Mouse (Mus musculus): Measurements from ENCODE around the gene Mef2d. TPM values are rescaled to one million over a fixed set of nuclear protein-coding genes. Genes with fewer than 3 reads are reported as not detected.

The Mef2d gene
- total RNA-seq, 1 experiment, result 10.4 TPM

GRCm38 (mm10) chr3:88186424-88186823 is 44.3 kb downstream of the Mef2d start:
- H3K36me3 ChIP-seq (ENCODE audit: control insufficient read depth, insufficient read depth, low read length, poor library complexity, severe bottlenecking), result no peaks in the 10 kb centered on the region
- in situ Hi-C loops (cut with MboI; ENCODE audit: low sequenced_read_pairs in 2 of 2, unreplicated experiment in 2 of 2), result no loop called here
- DNase-seq (ENCODE audit: low read depth, low spot score), result no peak
- H3K9me3 ChIP-seq (ENCODE audit: control insufficient read depth, insufficient read depth, low read depth, low read length), result no peaks in the 10 kb centered on the region
- no peaks in the 10 kb centered on the region for H3K4me1 ChIP-seq (ENCODE audit: control insufficient read depth in 2 of 2, insufficient read depth in 2 of 2, low read length in 2 of 2, poor library complexity in 1 of 2)
- H3K4me3 ChIP-seq (ENCODE audit: insufficient read depth in 1 of 2, low read depth in 1 of 2, low read length in 2 of 2, poor library complexity in 1 of 2, severe bottlenecking in 1 of 2), result no peak overlapping the region
- no peak overlapping the region for H3K9ac ChIP-seq (ENCODE audit: insufficient read depth, low read depth, low read length, poor library complexity, severe bottlenecking)
- TF ChIP-seq CHD2 (IDR thresholded peaks at IDR 0.05; ENCODE audit: low read depth, low read length), result no peak
- TF ChIP-seq ZC3H11A (IDR thresholded peaks at IDR 0.05; ENCODE audit: borderline replicate concordance, low read depth, low read length), result no peak
- no peak for TF ChIP-seq HCFC1 (IDR thresholded peaks at IDR 0.05; ENCODE audit: borderline replicate concordance, insufficient read depth, low read length)
- no peak for TF ChIP-seq MAFK (IDR thresholded peaks at IDR 0.05; ENCODE audit: insufficient read depth, low read depth, low read length)
- TF ChIP-seq ZNF384 (IDR thresholded peaks at IDR 0.05; ENCODE audit: low read depth, low read length), result peak; percentile 49; the same call in 1 of the 2 replicates
- no peak overlapping the region for H3K27ac ChIP-seq (ENCODE audit: insufficient read depth, low read depth, low read length, poor library complexity, severe bottlenecking)

- no peak for DNase-seq (ENCODE audit: low read depth, low spot score)
- no peak for TF ChIP-seq MAFK (IDR thresholded peaks at IDR 0.05; ENCODE audit: insufficient read depth, low read depth, low read length)
- no peak for TF ChIP-seq ZC3H11A (IDR thresholded peaks at IDR 0.05; ENCODE audit: borderline replicate concordance, low read depth, low read length)
- no peak for TF ChIP-seq ZNF384 (IDR thresholded peaks at IDR 0.05; ENCODE audit: low read depth, low read length)
- TF ChIP-seq HCFC1 (IDR thresholded peaks at IDR 0.05; ENCODE audit: borderline replicate concordance, insufficient read depth, low read length), result no peak
- no peak for TF ChIP-seq CHD2 (IDR thresholded peaks at IDR 0.05; ENCODE audit: low read depth, low read length)
- Histone ChIP-seq H3K4me1 (ENCODE audit: control insufficient read depth in 2 of 2, insufficient read depth in 2 of 2, low read length in 2 of 2, poor library complexity in 1 of 2) (no peaks in the 10 kb centered on the region), H3K36me3 (ENCODE audit: control insufficient read depth, insufficient read depth, low read length, poor library complexity, severe bottlenecking) (no peaks in the 10 kb centered on the region), H3K9ac (ENCODE audit: insufficient read depth, low read depth, low read length, poor library complexity, severe bottlenecking) (no peak overlapping the region), H3K9me3 (ENCODE audit: control insufficient read depth, insufficient read depth, low read depth, low read length) (no peaks in the 10 kb centered on the region), H3K27ac (ENCODE audit: insufficient read depth, low read depth, low read length, poor library complexity, severe bottlenecking) (no peak overlapping the region), H3K4me3 (ENCODE audit: insufficient read depth in 1 of 2, low read depth in 1 of 2, low read length in 2 of 2, poor library complexity in 1 of 2, severe bottlenecking in 1 of 2) (no peak overlapping the region)
- in situ Hi-C loops (cut with MboI; ENCODE audit: low sequenced_read_pairs in 2 of 2, unreplicated experiment in 2 of 2), result loop anchor here (5.0 to 10.0 kb wide), 2 partner anchors 51 to 54 kb away; no protein-coding TSS in a partner anchor
Measured at GRCm38 (mm10) chr3:88191146-88191545, 49.0 kb downstream of the Mef2d start.

DNA sequence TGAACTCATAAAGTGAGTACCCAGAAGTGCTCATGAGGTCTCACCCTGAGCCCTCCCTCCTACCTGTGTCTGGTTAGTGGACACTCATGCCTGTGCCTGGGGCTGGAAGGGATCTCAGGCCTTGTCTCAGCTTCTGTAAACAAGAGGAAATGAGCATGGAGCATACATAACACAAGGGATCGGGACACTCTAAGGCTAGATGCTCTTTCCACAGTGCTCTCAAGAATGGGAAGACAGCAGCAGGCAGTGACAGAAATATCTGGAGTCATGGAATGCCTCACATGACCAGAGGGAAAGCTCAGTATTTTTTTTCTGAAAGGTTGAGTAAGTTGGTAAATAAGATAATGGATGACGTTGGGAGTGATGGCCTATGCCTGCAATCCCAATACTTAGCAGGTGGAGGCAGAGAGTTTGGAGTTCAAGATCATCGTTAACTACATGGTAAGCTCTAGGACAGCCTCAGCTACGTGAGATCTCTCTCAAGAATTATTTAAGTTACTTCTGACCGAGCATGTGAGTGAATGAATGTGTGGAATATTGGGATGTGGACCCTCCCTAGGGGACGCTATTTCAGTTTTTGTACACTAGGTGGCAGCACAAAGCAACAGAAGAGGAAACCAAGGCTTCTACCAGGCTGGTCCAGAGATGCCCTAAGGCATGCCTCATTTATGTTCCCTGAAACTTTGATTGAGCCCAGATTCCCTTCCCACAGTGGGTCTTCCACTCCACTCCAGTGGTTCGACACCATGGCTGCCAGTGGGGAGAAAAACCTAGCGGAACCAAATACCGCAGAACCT is 49.8 kb downstream of the Mef2d start:
- H3K36me3 ChIP-seq (ENCODE audit: control insufficient read depth, insufficient read depth, low read length, poor library complexity, severe bottlenecking), result no peaks in the 10 kb centered on the region
- H3K9ac ChIP-seq (ENCODE audit: insufficient read depth, low read depth, low read length, poor library complexity, severe bottlenecking), result no peak overlapping the region
- H3K27ac ChIP-seq (ENCODE audit: insufficient read depth, low read depth, low read length, poor library complexity, severe bottlenecking), result no peak overlapping the region
- no peak for DNase-seq (ENCODE audit: low read depth, low spot score)
- TF ChIP-seq HCFC1 (IDR thresholded peaks at IDR 0.05; ENCODE audit: borderline replicate concordance, insufficient read depth, low read length) (no peak), CHD2 (IDR thresholded peaks at IDR 0.05; ENCODE audit: low read depth, low read length) (no peak), ZC3H11A (IDR thresholded peaks at IDR 0.05; ENCODE audit: borderline replicate concordance, low read depth, low read length) (peak; percentile 84; the same call in 1 of the 2 replicates)
- H3K4me1 ChIP-seq (ENCODE audit: control insufficient read depth in 2 of 2, insufficient read depth in 2 of 2, low read length in 2 of 2, poor library complexity in 1 of 2), result no peaks in the 10 kb centered on the region
- H3K9me3 ChIP-seq (ENCODE audit: control insufficient read depth, insufficient read depth, low read depth, low read length), result no peaks in the 10 kb centered on the region
- H3K4me3 ChIP-seq (ENCODE audit: insufficient read depth in 1 of 2, low read depth in 1 of 2, low read length in 2 of 2, poor library complexity in 1 of 2, severe bottlenecking in 1 of 2), result no peak overlapping the region
- in situ Hi-C loops (cut with MboI; ENCODE audit: low sequenced_read_pairs in 2 of 2, unreplicated experiment in 2 of 2), result loop anchor here (5.0 to 10.0 kb wide), 2 partner anchors 50 to 53 kb away; no protein-coding TSS in a partner anchor

DNA sequence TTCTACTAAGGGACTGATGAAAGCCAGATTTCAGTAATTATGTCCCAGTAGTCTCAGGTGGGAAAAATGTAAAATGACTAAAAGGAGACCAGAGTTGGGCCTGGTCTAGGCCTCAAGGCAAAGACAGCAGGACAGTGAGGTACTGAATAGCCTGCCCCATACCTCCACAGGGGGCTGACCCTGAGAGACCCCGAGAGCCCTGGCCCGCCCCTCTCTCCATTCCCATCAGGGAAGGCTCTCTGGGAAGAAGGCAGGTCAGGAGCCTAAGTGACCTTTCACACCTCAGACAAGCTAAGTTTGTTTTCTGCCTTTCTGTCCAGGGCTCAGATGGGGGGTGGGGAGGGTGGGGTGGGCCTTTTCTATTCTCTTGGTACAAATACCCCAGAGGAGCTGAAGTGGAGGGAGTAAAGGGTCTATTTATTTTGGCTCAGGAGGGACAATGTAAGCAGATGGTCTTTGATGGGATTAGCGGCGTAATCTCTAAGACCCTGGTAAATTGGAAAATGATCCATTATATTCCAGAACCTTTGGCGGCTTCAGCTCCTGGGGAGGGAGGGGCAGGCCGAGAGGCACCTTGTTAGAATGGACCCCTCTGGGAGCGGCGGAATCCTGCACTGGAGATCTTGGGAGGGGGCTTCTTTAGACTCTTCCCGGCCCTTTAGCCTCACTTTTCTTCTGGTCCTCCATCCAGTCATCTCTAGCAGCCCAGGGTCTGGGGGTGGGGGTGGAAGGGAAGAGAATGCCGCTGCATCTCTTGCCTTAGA is 55.8 kb downstream of the Mef2d start:
- Histone ChIP-seq H3K4me1 (ENCODE audit: control insufficient read depth in 2 of 2, insufficient read depth in 2 of 2, low read length in 2 of 2, poor library complexity in 1 of 2) (0 out of 4 replicates have a peak, but pooled peaks cover 0 to 2% of the 10 kb centered on the region in 2 experiments), H3K36me3 (ENCODE audit: control insufficient read depth, insufficient read depth, low read length, poor library complexity, severe bottlenecking) (no peaks in the 10 kb centered on the region), H3K9ac (ENCODE audit: insufficient read depth, low read depth, low read length, poor library complexity, severe bottlenecking) (no peak overlapping the region), H3K27ac (ENCODE audit: insufficient read depth, low read depth, low read length, poor library complexity, severe bottlenecking) (no peak overlapping the region), H3K9me3 (ENCODE audit: control insufficient read depth, insufficient read depth, low read depth, low read length) (no peaks in the 10 kb centered on the region), H3K4me3 (ENCODE audit: insufficient read depth in 1 of 2, low read depth in 1 of 2, low read length in 2 of 2, poor library complexity in 1 of 2, severe bottlenecking in 1 of 2) (no peak overlapping the region)
- no peak for DNase-seq (ENCODE audit: low read depth, low spot score)
- TF ChIP-seq CHD2 (IDR thresholded peaks at IDR 0.05; ENCODE audit: low read depth, low read length), result no peak
- in situ Hi-C loops (cut with MboI; ENCODE audit: low sequenced_read_pairs in 2 of 2, unreplicated experiment in 2 of 2), result loop anchor here in 1 of 2 experiments (10.0 kb wide), 1 partner anchor 47 kb away; no protein-coding TSS in a partner anchor
